Mouse (Mus musculus) urinary bladder, adult 2 months (tissue): ENCODE data around the gene Olfr600. TPM values are rescaled to one million over a fixed set of nuclear protein-coding genes. Genes with fewer than 3 reads are reported as not detected.
"Not testable (repeated sequence)": the region's sequence is repeated elsewhere in the genome, so short reads cannot be mapped to it uniquely, and the experiment has no call there.

Source experiments
- DNase-seq: peaks from one replicate; pipeline ENCODE4 v3.0.0; 2022; ENCODE audit warnings: low spot score
- polyA plus RNA-seq: library from polyadenylated mRNA; depleted of rRNA; stranded (reverse); fragments of >200 nt; gene quantifications from 2 replicates; pipeline ENCODE4 v1.2.3, GENCODE M21; 2012; rRNA removed

Olfr600 gene
- polyA plus RNA-seq, result not detected in 2 replicates

GRCm38 (mm10) chr7:103349569-103349968 lies at the start of gene Olfr600:
Gene Olfr600, minus strand, starts transcription at chr7:103349669.
- no peak for DNase-seq

GRCm38 (mm10) chr7:103398981-103399380 lies 49.5 kb upstream of the Olfr600 start:
- no peak for DNase-seq

GRCm38 (mm10) chr7:103397758-103398157 lies 48.3 kb upstream of the Olfr600 start:
- DNase-seq, result no peak

- no peak for DNase-seq
Measured at GRCm38 (mm10) chr7:103386077-103386476, 36.6 kb upstream of the Olfr600 start, which contains the start of gene Olfr603. Gene Olfr603, minus strand, starts transcription at chr7:103386177.

- DNase-seq, result no peak
Measured at GRCm38 (mm10) chr7:103362555-103362954, 13.1 kb upstream of the Olfr600 start, which contains the start of gene Olfr601. Gene Olfr601, minus strand, starts transcription at chr7:103362655.

- no peak for DNase-seq
Measured at GRCm38 (mm10) chr7:103335617-103336016, 13.9 kb downstream of the Olfr600 start, which contains the start of gene Olfr599. Gene Olfr599, plus strand, starts transcription at chr7:103335917.

GRCm38 (mm10) chr7:103323268-103323667 lies 26.2 kb downstream of the Olfr600 start, which contains the start of gene Olfr598:
Gene Olfr598, plus strand, starts transcription at chr7:103323568.
- no peak for DNase-seq

- not testable (repeated sequence) for DNase-seq
Measured at GRCm38 (mm10) chr7:103316015-103316414, 33.5 kb downstream of the Olfr600 start, which contains the start of gene Olfr597. Gene Olfr597, plus strand, starts transcription at chr7:103316315.

- not testable (repeated sequence) for DNase-seq
Measured at GRCm38 (mm10) chr7:103305348-103305747, 44.1 kb downstream of the Olfr600 start, which contains the start of gene Olfr596. Gene Olfr596, plus strand, starts transcription at chr7:103305648.

Other genes with a start within 250 kb of the Olfr600 start
- not detected in 2 replicates for gene Olfr586, start 224.0 kb downstream of the Olfr600 start, polyA plus RNA-seq
- not detected in 2 replicates for gene Olfr588-ps1, start 208.8 kb downstream of the Olfr600 start, polyA plus RNA-seq
- not detected in 2 replicates for gene Olfr589, start 193.3 kb downstream of the Olfr600 start, polyA plus RNA-seq
- gene Olfr591, start 171.3 kb downstream of the Olfr600 start, polyA plus RNA-seq, result not detected in 2 replicates
- not detected in 2 replicates for gene Olfr592, start 164.9 kb downstream of the Olfr600 start, polyA plus RNA-seq
- not detected in 2 replicates for gene Olfr593, start 137.8 kb downstream of the Olfr600 start, polyA plus RNA-seq
- gene Olfr594, start 132.7 kb downstream of the Olfr600 start, polyA plus RNA-seq, result not detected in 2 replicates
- not detected in 2 replicates for gene Usp17ld, start 97.2 kb downstream of the Olfr600 start, polyA plus RNA-seq
- not detected in 2 replicates for gene Olfr596, start 44.0 kb downstream of the Olfr600 start, polyA plus RNA-seq
- gene Olfr597, start 33.4 kb downstream of the Olfr600 start, polyA plus RNA-seq, result not detected in 2 replicates
- not detected in 2 replicates for gene Olfr598, start 26.1 kb downstream of the Olfr600 start, polyA plus RNA-seq
- gene Olfr599, start 13.8 kb downstream of the Olfr600 start, polyA plus RNA-seq, result not detected in 2 replicates
- gene Olfr601, start 13.0 kb upstream of the Olfr600 start, polyA plus RNA-seq, result not detected in 2 replicates
- gene Olfr603, start 36.5 kb upstream of the Olfr600 start, polyA plus RNA-seq, result not detected in 2 replicates
- not detected in 2 replicates for gene Usp17lc, start 65.4 kb upstream of the Olfr600 start, polyA plus RNA-seq
- gene Olfr605, start 95.8 kb upstream of the Olfr600 start, polyA plus RNA-seq, result not detected in 2 replicates
- gene Olfr606, start 99.4 kb upstream of the Olfr600 start, polyA plus RNA-seq, result not detected in 2 replicates
- gene Olfr607, start 114.5 kb upstream of the Olfr600 start, polyA plus RNA-seq, result not detected in 2 replicates
- gene Olfr608, start 120.2 kb upstream of the Olfr600 start, polyA plus RNA-seq, result not detected in 2 replicates
- gene Olfr609, start 148.4 kb upstream of the Olfr600 start, polyA plus RNA-seq, result not detected in 2 replicates
- gene Olfr610, start 162.5 kb upstream of the Olfr600 start, polyA plus RNA-seq, result not detected in 2 replicates
- gene Olfr611, start 171.2 kb upstream of the Olfr600 start, polyA plus RNA-seq, result not detected in 2 replicates
- gene Olfr612, start 193.0 kb upstream of the Olfr600 start, polyA plus RNA-seq, result not detected in 2 replicates
- gene Olfr613, start 198.4 kb upstream of the Olfr600 start, polyA plus RNA-seq, result not detected in 2 replicates
- gene Olfr615, start 206.4 kb upstream of the Olfr600 start, polyA plus RNA-seq, result not detected in 2 replicates
- not detected in 2 replicates for gene Olfr616, start 219.5 kb upstream of the Olfr600 start, polyA plus RNA-seq
- gene Olfr617, start 223.4 kb upstream of the Olfr600 start, polyA plus RNA-seq, result not detected in 2 replicates
- not detected in 2 replicates for gene Olfr618, start 240.4 kb upstream of the Olfr600 start, polyA plus RNA-seq